Mouse (Mus musculus) lung, adult 2 months (tissue): ENCODE measurements at regions not wholly inside any gene's neighbourhood (a gene's known extent, or its start where the extent isn't known, plus 50 kb on each side); places are given as distances from the start of the nearest gene placed in this dataset.

Experiments used
- CTCF ChIP-seq: fragments of 200-500 bp; IDR thresholded peaks from 2 replicates; pipeline ENCODE4 v1.5.1; 2011; ENCODE audit warnings: mild to moderate bottlenecking, low read length, control low read depth; ENCODE audit not compliant: insufficient read depth
- POLR2A ChIP-seq: fragments of 200-500 bp; IDR thresholded peaks from 2 replicates; pipeline ENCODE4 v1.6.1; 2011; ENCODE audit warnings: low read depth, mild to moderate bottlenecking, control low read depth, low read length, borderline replicate concordance; ENCODE audit errors: extremely low read depth

- TF ChIP-seq POLR2A, result no peak
- no peak for TF ChIP-seq CTCF
These were observed 108.2 kb upstream of the Haao start for GRCm38 (mm10) chr17:83955978-83956377.
